Mouse (Mus musculus) lung, postnatal 0 days (tissue): ENCODE measurements at regions not wholly inside any gene's neighbourhood (a gene's known extent, or its start where the extent isn't known, plus 50 kb on each side); places are given as distances from the start of the nearest gene placed in this dataset.

Source experiments
- CTCF ChIP-seq: IDR thresholded peaks from 2 replicates; pipeline ENCODE4 v1.5.1; 2016; ENCODE audit warnings: antibody characterized with exemption, mild to moderate bottlenecking
- EP300 ChIP-seq: IDR thresholded peaks from 2 replicates; pipeline ENCODE4 v1.6.1; 2016; ENCODE audit warnings: antibody characterized with exemption, mild to moderate bottlenecking, control low read depth

DNA sequence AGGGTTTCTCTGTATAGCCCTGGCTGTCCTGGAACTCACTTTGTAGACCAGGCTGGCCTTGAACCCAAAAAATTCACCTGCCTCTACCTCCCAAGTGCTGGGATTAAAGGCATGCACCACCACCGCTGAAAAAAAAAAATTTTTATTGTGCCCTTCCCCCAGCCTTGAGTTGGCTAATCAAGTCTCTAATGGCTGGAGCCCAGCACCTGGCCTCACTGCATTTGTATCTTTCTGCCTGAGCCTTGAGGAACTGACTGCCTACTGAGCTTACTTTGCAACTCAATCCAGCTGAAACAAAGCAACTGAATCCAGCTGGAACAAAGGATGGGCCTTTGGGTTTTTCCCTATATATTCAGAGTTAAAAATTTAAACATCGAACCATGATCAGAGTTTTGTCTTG lies 153.3 kb upstream of the Ccnh start:
- TF ChIP-seq CTCF (no peak), EP300 (no peak)
